Mouse (Mus musculus) hindbrain, embryonic 10.5 days (tissue): Measurements from ENCODE around the gene P2rx2. TPM values are rescaled to one million over a fixed set of nuclear protein-coding genes. Genes with fewer than 3 reads are reported as not detected.

Experiments
- DNase-seq: peaks from one replicate; pipeline ENCODE4 v3.0.0-alpha.2; 2017; ENCODE audit warnings: low spot score
- H3K27ac ChIP-seq: fragments of 300-500 bp; sonication (generic); 2 replicates; pipeline ENCODE4 v1.5.1; 2016; ENCODE audit warnings: mild to moderate bottlenecking, moderate library complexity
- H3K27me3 ChIP-seq: fragments of 300-500 bp; sonication (generic); 2 replicates; pipeline ENCODE4 v1.6.1; 2016; ENCODE audit warnings: mild to moderate bottlenecking; ENCODE audit not compliant: poor library complexity, insufficient read depth, severe bottlenecking
- H3K36me3 ChIP-seq: fragments of 300-500 bp; sonication (generic); 2 replicates; pipeline ENCODE4 v1.6.1; 2016; ENCODE audit warnings: mild to moderate bottlenecking, moderate library complexity
- H3K4me1 ChIP-seq: fragments of 300-500 bp; sonication (generic); replicated peaks from 2 replicates; pipeline ENCODE4 v1.6.1; 2016; ENCODE audit warnings: mild to moderate bottlenecking
- H3K4me3 ChIP-seq: fragments of 300-500 bp; sonication (generic); 2 replicates; pipeline ENCODE4 v1.5.1; 2016; ENCODE audit warnings: mild to moderate bottlenecking, moderate library complexity
- H3K9me3 ChIP-seq: fragments of 300-500 bp; sonication (generic); 2 replicates; pipeline ENCODE4 v1.6.1; 2016; ENCODE audit warnings: mild to moderate bottlenecking, moderate library complexity
- WGBS: fragments of 180-500 bp; shearing (Covaris S2); methylation state at CpG from one replicate; pipeline ENCODE4 v1.1.7; 2016; 5-methylcytosine and 5-hydroxymethylcytosine counted together
- polyA plus RNA-seq: library from polyadenylated mRNA; unstranded; fragments of >200 nt; fragmentation: Nextera tagmentation; extraction: Ambion mirVana; gene quantifications from 2 replicates; pipeline ENCODE4 v1.2.1, GENCODE M21; 2016

The P2rx2 gene
- polyA plus RNA-seq = 0.57 and 0.92 TPM in 2 replicates

GRCm38 (mm10) chr5:110342648-110343284, at the start of gene P2rx2:
P2rx2 (minus strand) TSS chr5:110343212.
- Histone ChIP-seq H3K36me3 (peaks cover 29% of the 10 kb centered on the region), H3K9me3 (no peaks in the 10 kb centered on the region), H3K27ac (peak within 1 kb of the TSS; percentile 74), H3K27me3 (peaks cover 51% of the 10 kb centered on the region), H3K4me1 (peaks cover 15% of the 10 kb centered on the region), H3K4me3 (peak within 1 kb of the TSS; percentile 62)
- peak; percentile 52 for DNase-seq
- WGBS = 2% methylated on average over 43 of the region's 43 CpGs

- Histone ChIP-seq H3K36me3 (peaks cover 7% of the 10 kb centered on the region; the same call in 1 of the 2 replicates), H3K27me3 (peaks cover 10% of the 10 kb centered on the region), H3K4me3 (no peak overlapping the region), H3K27ac (0 out of 2 replicates have a peak overlapping the region, but pooled peaks have one; percentile 41), H3K9me3 (no peaks in the 10 kb centered on the region), H3K4me1 (peaks cover 12% of the 10 kb centered on the region)
- no peak for DNase-seq
- 84% methylated on average over 5 of the region's 5 CpGs for WGBS
Measured at GRCm38 (mm10) chr5:110392727-110393126, 49.7 kb upstream of the P2rx2 start.

- H3K36me3 ChIP-seq = peaks cover 7% of the 10 kb centered on the region; the same call in 1 of the 2 replicates
- no peaks in the 10 kb centered on the region for H3K9me3 ChIP-seq
- no peak overlapping the region for H3K4me3 ChIP-seq
- no peak overlapping the region for H3K27ac ChIP-seq
- no peak for DNase-seq
- peaks cover 31% of the 10 kb centered on the region for H3K27me3 ChIP-seq
- WGBS = 94% methylated on average over 4 of the region's 4 CpGs
- H3K4me1 ChIP-seq = peaks cover 33% of the 10 kb centered on the region
Measured at GRCm38 (mm10) chr5:110390631-110391030, 47.6 kb upstream of the P2rx2 start.

GRCm38 (mm10) chr5:110387332-110387731, 44.3 kb upstream of the P2rx2 start:
- H3K4me3 ChIP-seq = peak overlapping the region; percentile 71
- H3K27ac ChIP-seq = peak overlapping the region; percentile 86
- no peaks in the 10 kb centered on the region for H3K36me3 ChIP-seq
- peaks cover 37% of the 10 kb centered on the region for H3K27me3 ChIP-seq
- peaks cover 40% of the 10 kb centered on the region for H3K4me1 ChIP-seq
- WGBS = 17% methylated on average over 8 of the region's 8 CpGs
- no peaks in the 10 kb centered on the region for H3K9me3 ChIP-seq
- no peak for DNase-seq

- peaks cover 2% of the 10 kb centered on the region for H3K36me3 ChIP-seq
- peak; percentile 81 for DNase-seq
- peaks cover 39% of the 10 kb centered on the region for H3K4me1 ChIP-seq
- H3K27ac ChIP-seq = peak overlapping the region; percentile 86
- peak overlapping the region; percentile 71 for H3K4me3 ChIP-seq
- H3K9me3 ChIP-seq = no peaks in the 10 kb centered on the region
- under 1% methylated on average over 90 of the region's 90 CpGs for WGBS
- peaks cover 37% of the 10 kb centered on the region for H3K27me3 ChIP-seq
Measured at GRCm38 (mm10) chr5:110386371-110387330, 43.6 kb upstream of the P2rx2 start.

GRCm38 (mm10) chr5:110385263-110385662, 42.3 kb upstream of the P2rx2 start:
- Histone ChIP-seq H3K4me3 (peak overlapping the region; percentile 71), H3K27me3 (peaks cover 37% of the 10 kb centered on the region), H3K36me3 (peaks cover 16% of the 10 kb centered on the region), H3K4me1 (peaks cover 39% of the 10 kb centered on the region), H3K27ac (no peak overlapping the region), H3K9me3 (0 out of 2 replicates have a peak, but pooled peaks cover 2% of the 10 kb centered on the region)
- no peak for DNase-seq
- 64% methylated on average over 4 of the region's 4 CpGs for WGBS

- no peak for DNase-seq
- H3K36me3 ChIP-seq = peaks cover 19% of the 10 kb centered on the region
- H3K4me3 ChIP-seq = no peak overlapping the region
- H3K27ac ChIP-seq = no peak overlapping the region
- H3K27me3 ChIP-seq = peaks cover 37% of the 10 kb centered on the region
- peaks cover 39% of the 10 kb centered on the region for H3K4me1 ChIP-seq
- 0 out of 2 replicates have a peak, but pooled peaks cover 2% of the 10 kb centered on the region for H3K9me3 ChIP-seq
- WGBS = 75% methylated on average over 6 of the region's 6 CpGs
Measured at GRCm38 (mm10) chr5:110384491-110384890, 41.5 kb upstream of the P2rx2 start.

- Histone ChIP-seq H3K27ac (no peak overlapping the region), H3K9me3 (0 out of 2 replicates have a peak, but pooled peaks cover 2% of the 10 kb centered on the region), H3K36me3 (peaks cover 66% of the 10 kb centered on the region), H3K4me1 (peaks cover 31% of the 10 kb centered on the region), H3K4me3 (no peak overlapping the region), H3K27me3 (no peaks in the 10 kb centered on the region; the same call in 1 of the 2 replicates)
- 92% methylated on average over 4 of the region's 4 CpGs for WGBS
- DNase-seq = no peak
Measured at GRCm38 (mm10) chr5:110379823-110380222, 36.8 kb upstream of the P2rx2 start.

- 0 out of 2 replicates have a peak, but pooled peaks cover 2% of the 10 kb centered on the region for H3K9me3 ChIP-seq
- H3K4me3 ChIP-seq = no peak overlapping the region
- H3K36me3 ChIP-seq = peaks cover 73% of the 10 kb centered on the region
- H3K27me3 ChIP-seq = no peaks in the 10 kb centered on the region; the same call in 1 of the 2 replicates
- H3K4me1 ChIP-seq = peaks cover 23% of the 10 kb centered on the region
- WGBS = 91% methylated on average over 15 of the region's 15 CpGs
- no peak for DNase-seq
- no peak overlapping the region for H3K27ac ChIP-seq
Measured at GRCm38 (mm10) chr5:110379086-110379485, 36.1 kb upstream of the P2rx2 start.

- Histone ChIP-seq H3K9me3 (0 out of 2 replicates have a peak, but pooled peaks cover 2% of the 10 kb centered on the region), H3K27ac (no peak overlapping the region), H3K36me3 (peaks cover 82% of the 10 kb centered on the region), H3K4me3 (0 out of 2 replicates have a peak overlapping the region, but pooled peaks have one; percentile 13), H3K27me3 (no peaks in the 10 kb centered on the region; the same call in 1 of the 2 replicates), H3K4me1 (peaks cover 21% of the 10 kb centered on the region)
- peak; percentile 45 for DNase-seq
- WGBS = 27% methylated on average over 20 of the region's 20 CpGs
Measured at GRCm38 (mm10) chr5:110378181-110378583, 35.2 kb upstream of the P2rx2 start.

GRCm38 (mm10) chr5:110376802-110377433, 33.9 kb upstream of the P2rx2 start:
- peak; percentile 82 for DNase-seq
- Histone ChIP-seq H3K27me3 (no peaks in the 10 kb centered on the region; the same call in 1 of the 2 replicates), H3K9me3 (0 out of 2 replicates have a peak, but pooled peaks cover 2% of the 10 kb centered on the region), H3K4me3 (no peak overlapping the region), H3K4me1 (peaks cover 21% of the 10 kb centered on the region), H3K36me3 (peaks cover 84% of the 10 kb centered on the region), H3K27ac (peak overlapping the region; percentile 59; the same call in 1 of the 2 replicates)
- WGBS = 60% methylated on average over 8 of the region's 8 CpGs
